ENCODE assay signal across 10 mouse cellular contexts in genomic region chr8:62046809-62047208, GRCm38 (mm10).
DNase-seq lines count a peak whose midpoint lies in the region; ATAC-seq and TF ChIP-seq lines count a peak whose summit lies in the region.
"Had no signal": no experiment of that assay in that cellular context is flagged by ENCODE, and none has a peak within 500 bp of the region (broad histone marks: within the 10 kb centered on the region; RNA-seq: fewer than 3 reads in every experiment).

No protein-coding gene starts in this region.

- peak; percentile 12 for DNase-seq in 3T3-L1 (ENCODE audit: low read depth, low spot score)
- DNase-seq in CH12.LX (ENCODE audit: extremely low read depth), result peak; percentile 3
- peak; percentile 30 for DNase-seq in embryo, embryonic 11 days
- no peak for DNase-seq in cerebellum, adult 18-20 months
- DNase-seq: cerebellum, postnatal 14 days had no signal

- H3K4me1 ChIP-seq in intestine, postnatal 0 days (replicated peaks; ENCODE audit: control insufficient read depth, insufficient read depth, low read length), result no peaks in the 10 kb centered on the region
- no peaks in the 10 kb centered on the region for H3K4me1 ChIP-seq in intestine, embryonic 16.5 days (ENCODE audit: control insufficient read depth, insufficient read depth, low read length)
- no peaks in the 10 kb centered on the region for H3K4me1 ChIP-seq in CH12.LX (ENCODE audit: control insufficient read depth in 1 of 2, insufficient read depth in 2 of 2)

- in situ Hi-C loops in CH12.LX (cut with MboI; ENCODE audit: low pct_ligation_motif_present, low pct_unique_long_range_greater_than_20kb, low sequenced_read_pairs), result loop anchor here (25.0 kb wide), 1 partner anchor 160 kb away; no protein-coding TSS in a partner anchor

- no peak for TF ChIP-seq EP300 in CH12.LX (IDR thresholded peaks at IDR 0.05; ENCODE audit: low read length)

- dilution Hi-C loops in CH12.LX (cut with MboI; ENCODE audit: extremely low pct_ligation_motif_present, extremely low pct_unique_long_range_greater_than_20kb, low sequenced_read_pairs), result no loop called here

- no peaks in the 10 kb centered on the region for H3K27me3 ChIP-seq in intestine, postnatal 0 days (replicated peaks; ENCODE audit: control insufficient read depth, insufficient read depth, low read length)
- no peaks in the 10 kb centered on the region for H3K27me3 ChIP-seq in intestine, embryonic 16.5 days (replicated peaks; ENCODE audit: control insufficient read depth, insufficient read depth, low read length)
- no peaks in the 10 kb centered on the region for H3K27me3 ChIP-seq in CH12.LX (replicated peaks)

- no peak for TF ChIP-seq POLR2A in CH12.LX (IDR thresholded peaks at IDR 0.05; ENCODE audit: low read depth, low read length)

- 35% methylated on average over 2 of the region's 2 CpGs for WGBS in intestine, postnatal 0 days
- WGBS in intestine, embryonic 16.5 days, result 38% methylated on average over 2 of the region's 2 CpGs

- no peak overlapping the region for H3K9ac ChIP-seq in intestine, postnatal 0 days (ENCODE audit: low read depth, low read length)
- H3K9ac ChIP-seq in intestine, embryonic 16.5 days (ENCODE audit: low read depth, low read length), result no peak overlapping the region
- H3K9ac ChIP-seq in CH12.LX (ENCODE audit: insufficient read depth, low read depth), result no peak overlapping the region
- H3K9ac ChIP-seq: liver, embryonic 14.5 days had no signal

- ATAC-seq in intestine, postnatal 0 days, result no peak
- no peak for ATAC-seq in intestine, embryonic 16.5 days
- ATAC-seq in erythroblast, adult 5-6 weeks (replicated peaks; ENCODE audit: low FRiP score, poor library complexity, severe bottlenecking), result no peak
- ATAC-seq: forebrain, embryonic 14.5 days had no signal

- no peak overlapping the region for H3K27ac ChIP-seq in intestine, postnatal 0 days (ENCODE audit: low read depth, low read length)
- H3K27ac ChIP-seq in intestine, embryonic 16.5 days (ENCODE audit: low read length), result no peak overlapping the region
- no peak overlapping the region for H3K27ac ChIP-seq in CH12.LX (ENCODE audit: insufficient read depth, low read depth)
- H3K27ac ChIP-seq: liver, embryonic 14.5 days had no signal

- H3K4me2 ChIP-seq in intestine, postnatal 0 days (replicated peaks; ENCODE audit: low read depth), result no peak overlapping the region
- H3K4me2 ChIP-seq in intestine, embryonic 16.5 days (ENCODE audit: low read depth, low read length), result no peak overlapping the region
- no peak overlapping the region for H3K4me2 ChIP-seq in CH12.LX (ENCODE audit: insufficient read depth, low read depth, poor library complexity, severe bottlenecking)

- no peaks in the 10 kb centered on the region for H3K36me3 ChIP-seq in intestine, postnatal 0 days (ENCODE audit: control insufficient read depth, insufficient read depth)
- no peaks in the 10 kb centered on the region for H3K36me3 ChIP-seq in intestine, embryonic 16.5 days (ENCODE audit: control insufficient read depth, insufficient read depth, low read length)
- H3K36me3 ChIP-seq in CH12.LX (replicated peaks in 1 of 2; ENCODE audit: control insufficient read depth in 1 of 2, insufficient read depth in 1 of 2, low read length in 1 of 2), result no peaks in the 10 kb centered on the region

- H3K4me3 ChIP-seq in intestine, postnatal 0 days (ENCODE audit: low read depth, low read length), result no peak overlapping the region
- no peak overlapping the region for H3K4me3 ChIP-seq in intestine, embryonic 16.5 days (ENCODE audit: low read length)
- H3K4me3 ChIP-seq in CH12.LX (replicated peaks in 1 of 3; ENCODE audit: low read depth in 2 of 3, low read length in 2 of 3, poor library complexity in 1 of 3), result no peak overlapping the region

- no peaks in the 10 kb centered on the region for H3K9me3 ChIP-seq in intestine, postnatal 0 days (ENCODE audit: control insufficient read depth)
- no peaks in the 10 kb centered on the region for H3K9me3 ChIP-seq in intestine, embryonic 16.5 days (ENCODE audit: control insufficient read depth, low read length)
- H3K9me3 ChIP-seq in CH12.LX (replicated peaks; ENCODE audit: low read length), result no peaks in the 10 kb centered on the region

- no peaks in the 10 kb centered on the region for H3K79me2 ChIP-seq in CH12.LX (replicated peaks; ENCODE audit: control insufficient read depth, extremely low read depth, insufficient read depth, poor library complexity, severe bottlenecking)

- TF ChIP-seq CTCF in intestine, postnatal 0 days (IDR thresholded peaks at IDR 0.05; ENCODE audit: low read depth), result peak; percentile 63
- TF ChIP-seq CTCF in CH12.LX (conservative IDR thresholded peaks at IDR 0.05 in 1 of 2, IDR thresholded peaks at IDR 0.05 in 1 of 2; ENCODE audit: low read depth in 2 of 2, low read length in 2 of 2), result peak in 1 of 2 experiments; percentile 54; a peak in 2 of 4 replicates

- TF ChIP-seq RAD21 in CH12.LX (IDR thresholded peaks at IDR 0.05; ENCODE audit: low read depth, low read length), result peak; percentile 31

TF ChIP-seq in CH12.LX, 34 proteins besides CTCF, POLR2A, EP300 and RAD21:
- TF ChIP-seq SMC3 (IDR thresholded peaks at IDR 0.05; ENCODE audit: low read depth, low read length) (peak; percentile 34), GABPA (IDR thresholded peaks at IDR 0.05; ENCODE audit: insufficient replicate concordance, low read depth, low read length) (no peak)

Comparison
In these comparisons a context has a peak if more than half of its experiments do, and no peak if none do; other contexts are left out.
1. DNase-seq: peak in 3T3-L1 (single experiment), CH12.LX (single experiment) and embryo, embryonic 11 days (single experiment); none in cerebellum, adult 18-20 months (0 of 2).